Mouse (Mus musculus) E14TG2a.4 (cell line): ENCODE results near the gene Stard13.

ENCODE experiments used
- H3K27me3 ChIP-seq: 2 replicates; pipeline ENCODE4 v1.6.1; 2014; ENCODE audit warnings: low read length, control low read depth; ENCODE audit not compliant: insufficient read depth
- H3K36me3 ChIP-seq: 2 replicates; pipeline ENCODE4 v1.6.1; 2014; ENCODE audit warnings: low read length, control low read depth; ENCODE audit not compliant: insufficient read depth
- H3K4me1 ChIP-seq: replicated peaks from 2 replicates; pipeline ENCODE4 v1.6.1; 2014; ENCODE audit warnings: low read depth, low read length, control low read depth
- H3K4me3 ChIP-seq: replicated peaks from 2 replicates; pipeline ENCODE4 v1.5.1; 2014; ENCODE audit warnings: mild to moderate bottlenecking, low read length
- H3K9me3 ChIP-seq: 2 replicates; pipeline ENCODE4 v1.6.1; 2014; ENCODE audit warnings: low read length, control low read depth
- CTCF ChIP-seq: conservative IDR thresholded peaks from 2 replicates; pipeline ENCODE4 v1.5.1; 2014; ENCODE audit warnings: low read length
- NANOG ChIP-seq: IDR thresholded peaks from 2 replicates; pipeline ENCODE4 v1.6.1; 2014; ENCODE audit warnings: borderline replicate concordance, low read length, mixed read lengths
- POU5F1 ChIP-seq: IDR thresholded peaks from 2 replicates; pipeline ENCODE4 v1.6.1; 2014; ENCODE audit warnings: low read length, borderline replicate concordance

Stard13 gene

GRCm38 (mm10) chr5:151022026-151022425, 211.6 kb downstream of the Stard13 start:
- peaks cover 8% of the 10 kb centered on the region; the same call in 1 of the 2 replicates for H3K9me3 ChIP-seq
- H3K36me3 ChIP-seq = no peaks in the 10 kb centered on the region
- no peak for TF ChIP-seq POU5F1
- no peak for TF ChIP-seq CTCF
- no peak for TF ChIP-seq NANOG
- H3K4me1 ChIP-seq = peaks cover 68% of the 10 kb centered on the region
- no peak overlapping the region for H3K4me3 ChIP-seq
- no peaks in the 10 kb centered on the region for H3K27me3 ChIP-seq

GRCm38 (mm10) chr5:151020831-151021230, 212.8 kb downstream of the Stard13 start:
- TF ChIP-seq POU5F1 (no peak), NANOG (no peak), CTCF (no peak)
- Histone ChIP-seq H3K27me3 (no peaks in the 10 kb centered on the region), H3K36me3 (no peaks in the 10 kb centered on the region), H3K9me3 (peaks cover 8% of the 10 kb centered on the region; the same call in 1 of the 2 replicates), H3K4me1 (peaks cover 56% of the 10 kb centered on the region), H3K4me3 (no peak overlapping the region; the same call in 1 of the 2 replicates)

GRCm38 (mm10) chr5:151020031-151020820, 213.4 kb downstream of the Stard13 start:
- H3K27me3 ChIP-seq = no peaks in the 10 kb centered on the region
- peaks cover 50% of the 10 kb centered on the region for H3K4me1 ChIP-seq
- H3K9me3 ChIP-seq = peaks cover 9% of the 10 kb centered on the region
- TF ChIP-seq NANOG = no peak
- no peak for TF ChIP-seq CTCF
- no peak for TF ChIP-seq POU5F1
- H3K36me3 ChIP-seq = no peaks in the 10 kb centered on the region
- no peak overlapping the region; the same call in 1 of the 2 replicates for H3K4me3 ChIP-seq

- H3K4me3 ChIP-seq = no peak overlapping the region
- TF ChIP-seq POU5F1 (no peak), CTCF (no peak), NANOG (no peak)
- H3K27me3 ChIP-seq = no peaks in the 10 kb centered on the region
- H3K36me3 ChIP-seq = no peaks in the 10 kb centered on the region
- peaks cover 21% of the 10 kb centered on the region for H3K9me3 ChIP-seq
- peaks cover 39% of the 10 kb centered on the region for H3K4me1 ChIP-seq
Measured at GRCm38 (mm10) chr5:151018959-151019358, 214.7 kb downstream of the Stard13 start.

- Histone ChIP-seq H3K9me3 (peaks cover 21% of the 10 kb centered on the region), H3K36me3 (no peaks in the 10 kb centered on the region), H3K27me3 (no peaks in the 10 kb centered on the region), H3K4me1 (peaks cover 34% of the 10 kb centered on the region), H3K4me3 (no peak overlapping the region)
- TF ChIP-seq POU5F1 (no peak), NANOG (no peak), CTCF (no peak)
Measured at GRCm38 (mm10) chr5:151018450-151018849, 215.2 kb downstream of the Stard13 start.

- H3K9me3 ChIP-seq = no peaks in the 10 kb centered on the region
- H3K4me1 ChIP-seq = 0 out of 2 replicates have a peak, but pooled peaks cover 4% of the 10 kb centered on the region
- no peaks in the 10 kb centered on the region for H3K27me3 ChIP-seq
- H3K36me3 ChIP-seq = no peaks in the 10 kb centered on the region
- H3K4me3 ChIP-seq = no peak overlapping the region
- no peak for TF ChIP-seq NANOG
- no peak for TF ChIP-seq POU5F1
- TF ChIP-seq CTCF = no peak
Measured at GRCm38 (mm10) chr5:151004216-151004755, 229.3 kb downstream of the Stard13 start.

- no peak for TF ChIP-seq POU5F1
- no peak for TF ChIP-seq CTCF
- no peak for TF ChIP-seq NANOG
- Histone ChIP-seq H3K4me1 (0 out of 2 replicates have a peak, but pooled peaks cover 4% of the 10 kb centered on the region), H3K36me3 (no peaks in the 10 kb centered on the region), H3K9me3 (no peaks in the 10 kb centered on the region), H3K4me3 (no peak overlapping the region), H3K27me3 (no peaks in the 10 kb centered on the region)
Measured at GRCm38 (mm10) chr5:151002051-151002450, 231.6 kb downstream of the Stard13 start.

GRCm38 (mm10) chr5:151001111-151001510, 232.5 kb downstream of the Stard13 start:
- Histone ChIP-seq H3K4me1 (0 out of 2 replicates have a peak, but pooled peaks cover 4% of the 10 kb centered on the region), H3K9me3 (no peaks in the 10 kb centered on the region), H3K4me3 (no peak overlapping the region), H3K36me3 (no peaks in the 10 kb centered on the region), H3K27me3 (no peaks in the 10 kb centered on the region)
- TF ChIP-seq CTCF (no peak), NANOG (no peak), POU5F1 (no peak)
